Mouse (Mus musculus) embryonic facial prominence, embryonic 14.5 days (tissue): ENCODE results near the gene Cdr2. TPM values are rescaled to one million over a fixed set of nuclear protein-coding genes. Genes with fewer than 3 reads are reported as not detected.
"Not testable (repeated sequence)": the region's sequence is repeated elsewhere in the genome, so short reads cannot be mapped to it uniquely, and the experiment has no call there.

Experiments used
- ATAC-seq: fragments of 200-750 bp; cut with Nextera tagmentation; 2 replicates; pipeline ENCODE4 v1.8.0; 2017; ENCODE audit warnings: low read depth, moderate number of reproducible peaks, moderate TSS enrichment
- DNase-seq: peaks from one replicate; pipeline ENCODE4 v3.0.0-alpha.2; 2015; ENCODE audit warnings: low spot score
- H3K27ac ChIP-seq: fragments of 300-500 bp; sonication (generic); replicated peaks from 2 replicates; pipeline ENCODE4 v1.5.1; 2014; ENCODE audit warnings: low read depth, mild to moderate bottlenecking, low read length, moderate library complexity
- H3K27me3 ChIP-seq: fragments of 300-500 bp; sonication (generic); replicated peaks from 2 replicates; pipeline ENCODE4 v1.6.1; 2014; ENCODE audit warnings: low read length; ENCODE audit not compliant: control insufficient read depth, insufficient read depth
- H3K36me3 ChIP-seq: fragments of 300-500 bp; sonication (generic); 2 replicates; pipeline ENCODE4 v1.6.1; 2014; ENCODE audit warnings: low read length, mixed read lengths; ENCODE audit not compliant: control insufficient read depth, insufficient read depth
- H3K4me1 ChIP-seq: fragments of 300-500 bp; sonication (generic); 2 replicates; pipeline ENCODE4 v1.6.1; 2014; ENCODE audit warnings: antibody characterized with exemption, low read length; ENCODE audit not compliant: control insufficient read depth, insufficient read depth
- H3K4me2 ChIP-seq: fragments of 300-500 bp; sonication (generic); 2 replicates; pipeline ENCODE4 v1.6.1; 2014; ENCODE audit warnings: low read depth, mild to moderate bottlenecking, low read length, moderate library complexity, mixed read lengths
- H3K4me3 ChIP-seq: fragments of 300-500 bp; sonication (generic); 2 replicates; pipeline ENCODE4 v1.5.1; 2014; ENCODE audit warnings: low read depth, mild to moderate bottlenecking, low read length
- H3K9ac ChIP-seq: fragments of 300-500 bp; sonication (generic); 2 replicates; pipeline ENCODE4 v1.6.1; 2014; ENCODE audit warnings: low read depth, mild to moderate bottlenecking, low read length, moderate library complexity, mixed read lengths
- H3K9me3 ChIP-seq: fragments of 300-500 bp; sonication (generic); 2 replicates; pipeline ENCODE4 v1.6.1; 2016; ENCODE audit warnings: low read length; ENCODE audit not compliant: control insufficient read depth
- WGBS: fragments of 180-500 bp; shearing (Covaris S2); extraction: QIAGEN DNeasy Blood & Tissue Kit; methylation state at CpG from one replicate; pipeline ENCODE4 v1.1.7; 2014; 5-methylcytosine and 5-hydroxymethylcytosine counted together
- polyA plus RNA-seq: library from polyadenylated mRNA; unstranded; fragments of >200 nt; fragmentation: Nextera tagmentation; extraction: Ambion mirVana; gene quantifications from 2 replicates; pipeline ENCODE4 v1.2.1, GENCODE M21; 2014

Gene Cdr2
- polyA plus RNA-seq, 1 experiment from 2014 or later: 21.0 TPM

- no peak overlapping the region for H3K4me3 ChIP-seq
- H3K9me3 ChIP-seq: no peaks in the 10 kb centered on the region
- no peak overlapping the region for H3K9ac ChIP-seq
- no peaks in the 10 kb centered on the region for H3K36me3 ChIP-seq
- no peak overlapping the region for H3K27ac ChIP-seq
- 88% methylated on average over 4 of the region's 4 CpGs for WGBS
- no peak for DNase-seq
- H3K4me1 ChIP-seq: peaks cover 22% of the 10 kb centered on the region
- H3K4me2 ChIP-seq: peak overlapping the region; percentile 75; the same call in 1 of the 2 replicates
- no peak for ATAC-seq
- H3K27me3 ChIP-seq: no peaks in the 10 kb centered on the region
Measured at GRCm38 (mm10) chr7:120980041-120980440, 2.1 kb downstream of the Cdr2 start.

DNA sequence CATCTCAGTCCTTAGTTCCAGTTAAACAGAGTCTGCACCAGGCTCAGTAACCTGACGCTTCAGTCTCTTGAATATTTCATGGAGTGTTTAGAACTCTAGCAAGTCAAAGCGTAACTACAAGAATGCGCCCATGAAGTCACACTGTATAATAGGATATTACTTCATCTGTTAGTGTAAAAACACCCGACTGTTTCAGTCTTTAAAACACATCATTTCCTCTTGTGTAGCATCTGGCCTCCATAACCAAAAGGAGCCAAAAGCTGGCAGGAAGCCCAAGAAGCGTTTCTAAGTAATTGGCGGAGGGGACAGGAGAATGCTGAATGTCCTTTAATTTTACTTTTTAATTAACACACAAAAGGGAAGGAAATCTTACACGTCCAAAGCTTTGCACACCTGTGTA, 5.0 kb downstream of the Cdr2 start:
- ATAC-seq (peak; percentile 41), DNase-seq (peak; percentile 76)
- H3K4me3 ChIP-seq: no peak overlapping the region
- no peak overlapping the region for H3K27ac ChIP-seq
- H3K4me1 ChIP-seq: peaks cover 16% of the 10 kb centered on the region
- H3K4me2 ChIP-seq: no peak overlapping the region
- WGBS: 34% methylated on average over 7 of the region's 7 CpGs
- no peaks in the 10 kb centered on the region for H3K9me3 ChIP-seq
- no peaks in the 10 kb centered on the region for H3K27me3 ChIP-seq
- no peaks in the 10 kb centered on the region for H3K36me3 ChIP-seq
- H3K9ac ChIP-seq: no peak overlapping the region

DNA sequence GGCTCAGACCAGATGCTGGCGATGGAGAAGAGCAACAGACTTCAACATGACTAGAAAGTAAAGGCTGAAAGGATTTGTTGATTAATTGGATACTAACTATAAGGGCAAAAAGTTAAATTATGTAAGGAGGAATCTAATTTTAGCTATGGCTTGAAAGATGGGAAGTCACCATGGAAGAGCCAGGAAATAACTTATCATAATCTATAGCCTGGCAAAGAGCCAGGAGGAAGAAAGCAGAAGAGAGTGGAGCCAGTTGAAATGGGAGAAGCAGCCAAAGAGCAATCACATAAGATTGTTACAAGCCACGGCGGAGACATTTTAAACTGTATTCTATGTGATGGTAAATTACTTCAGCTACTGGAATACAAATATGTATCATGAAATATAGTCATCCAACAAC, 8.1 kb downstream of the Cdr2 start:
- peak; percentile 40 for DNase-seq
- ATAC-seq: no peak
- H3K9me3 ChIP-seq: no peaks in the 10 kb centered on the region
- 81% methylated on average over 3 of the region's 3 CpGs for WGBS
- no peak overlapping the region for H3K4me2 ChIP-seq
- H3K9ac ChIP-seq: no peak overlapping the region
- H3K4me1 ChIP-seq: peaks cover 10% of the 10 kb centered on the region
- no peak overlapping the region for H3K27ac ChIP-seq
- no peak overlapping the region for H3K4me3 ChIP-seq
- H3K36me3 ChIP-seq: peaks cover 8% of the 10 kb centered on the region; the same call in 1 of the 2 replicates
- H3K27me3 ChIP-seq: no peaks in the 10 kb centered on the region

DNA sequence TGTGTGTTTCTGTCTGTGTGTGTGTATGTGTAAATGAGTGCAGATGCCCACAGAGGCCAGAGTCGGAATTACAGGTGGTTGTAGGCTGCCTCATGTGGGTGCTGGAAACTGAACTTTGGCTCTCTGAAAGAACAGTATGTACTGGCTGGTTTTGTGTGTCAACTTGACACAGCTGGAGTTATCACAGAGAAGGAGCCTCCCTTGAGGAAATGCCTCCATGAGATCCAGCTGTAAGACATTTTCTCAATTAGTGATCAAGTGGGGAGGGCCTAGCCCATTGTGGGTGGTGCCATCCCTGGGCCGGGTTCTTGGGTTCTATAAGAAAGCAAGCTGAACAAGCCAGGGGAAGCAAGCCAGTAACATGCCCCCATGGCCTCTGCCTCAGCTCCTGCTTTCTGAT, 9.6 kb downstream of the Cdr2 start:
- ATAC-seq, H3K9me3 ChIP-seq, H3K27me3 ChIP-seq, H3K27ac ChIP-seq, H3K9ac ChIP-seq, H3K4me3 ChIP-seq, H3K4me2 ChIP-seq, DNase-seq, H3K4me1 ChIP-seq: not testable (repeated sequence)
- peaks cover 17% of the 10 kb centered on the region; the same call in 1 of the 2 replicates for H3K36me3 ChIP-seq
- WGBS: 57% methylated on average over 2 of the region's 2 CpGs

DNA sequence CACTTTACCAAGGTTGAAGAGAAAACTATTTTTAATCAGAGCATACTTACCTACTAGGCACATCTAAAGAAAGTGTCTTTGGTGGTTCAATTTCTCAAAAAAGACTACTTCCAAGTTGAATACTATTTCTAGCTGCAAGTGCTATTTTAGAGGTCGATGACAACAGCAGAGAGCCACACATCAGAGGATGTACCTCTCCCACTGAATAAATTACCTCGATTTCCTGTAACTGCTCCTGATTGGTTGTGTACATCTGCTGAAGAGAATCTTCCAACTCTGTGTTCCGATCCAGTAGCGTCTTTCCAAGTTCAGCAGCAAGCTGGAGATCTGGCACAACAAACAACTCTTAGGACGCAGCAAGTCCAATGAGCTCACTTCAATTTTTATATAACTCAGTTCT, 12.0 kb downstream of the Cdr2 start:
- ATAC-seq (no peak), DNase-seq (no peak)
- no peak overlapping the region for H3K9ac ChIP-seq
- H3K4me1 ChIP-seq: no peaks in the 10 kb centered on the region; the same call in 1 of the 2 replicates
- no peak overlapping the region for H3K4me3 ChIP-seq
- H3K27me3 ChIP-seq: no peaks in the 10 kb centered on the region
- peaks cover 26% of the 10 kb centered on the region; the same call in 1 of the 2 replicates for H3K36me3 ChIP-seq
- H3K9me3 ChIP-seq: no peaks in the 10 kb centered on the region
- H3K4me2 ChIP-seq: no peak overlapping the region
- H3K27ac ChIP-seq: no peak overlapping the region
- 78% methylated on average over 5 of the region's 5 CpGs for WGBS

GRCm38 (mm10) chr7:120969221-120969620, 12.9 kb downstream of the Cdr2 start:
- no peak for ATAC-seq
- WGBS: 92% methylated on average over 7 of the region's 7 CpGs
- Histone ChIP-seq H3K9ac (no peak overlapping the region), H3K4me3 (no peak overlapping the region), H3K36me3 (peaks cover 26% of the 10 kb centered on the region; the same call in 1 of the 2 replicates), H3K4me2 (no peak overlapping the region), H3K4me1 (no peaks in the 10 kb centered on the region; the same call in 1 of the 2 replicates), H3K9me3 (no peaks in the 10 kb centered on the region), H3K27ac (no peak overlapping the region), H3K27me3 (no peaks in the 10 kb centered on the region)
- DNase-seq: no peak

- ATAC-seq (no peak), DNase-seq (no peak)
- H3K9me3 ChIP-seq: no peaks in the 10 kb centered on the region
- H3K4me2 ChIP-seq: no peak overlapping the region
- H3K9ac ChIP-seq: no peak overlapping the region
- no peak overlapping the region for H3K4me3 ChIP-seq
- H3K27me3 ChIP-seq: no peaks in the 10 kb centered on the region
- no peaks in the 10 kb centered on the region for H3K4me1 ChIP-seq
- no peak overlapping the region for H3K27ac ChIP-seq
- H3K36me3 ChIP-seq: peaks cover 38% of the 10 kb centered on the region
- 83% methylated on average over 5 of the region's 5 CpGs for WGBS
Measured at GRCm38 (mm10) chr7:120963126-120963525, 19.0 kb downstream of the Cdr2 start.

GRCm38 (mm10) chr7:120961893-120962292, 20.2 kb downstream of the Cdr2 start:
- Histone ChIP-seq H3K36me3 (peaks cover 41% of the 10 kb centered on the region), H3K27me3 (no peaks in the 10 kb centered on the region), H3K4me2 (no peak overlapping the region), H3K9ac (no peak overlapping the region), H3K4me3 (no peak overlapping the region), H3K9me3 (no peaks in the 10 kb centered on the region), H3K27ac (no peak overlapping the region), H3K4me1 (no peaks in the 10 kb centered on the region)
- ATAC-seq: no peak
- 64% methylated on average over 3 of the region's 3 CpGs for WGBS
- no peak for DNase-seq

DNA sequence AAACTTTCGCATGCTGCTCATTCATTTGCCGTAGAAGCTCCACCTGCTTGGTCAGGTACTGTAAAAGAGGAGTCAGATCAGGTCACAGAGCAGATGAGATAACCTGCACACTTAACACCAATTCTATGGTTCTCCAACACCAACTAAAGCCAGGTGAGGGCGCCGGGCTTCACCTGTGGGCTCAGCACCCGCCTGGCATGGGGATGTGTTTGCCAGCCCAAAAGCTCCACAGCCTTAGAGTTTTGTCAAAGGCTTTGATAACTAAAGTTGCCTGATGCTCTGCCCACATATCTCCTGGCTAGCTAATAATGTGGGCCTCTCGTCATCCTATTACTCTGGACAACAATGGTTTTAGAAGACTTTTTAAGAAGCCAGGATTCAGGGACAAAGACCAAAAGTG, 21.5 kb downstream of the Cdr2 start:
- peaks cover 49% of the 10 kb centered on the region for H3K36me3 ChIP-seq

More for the DNA sequence above, 21.5 kb downstream of the Cdr2 start:
- H3K9me3 ChIP-seq: no peaks in the 10 kb centered on the region
- H3K4me3 ChIP-seq: no peak overlapping the region
- DNase-seq (no peak), ATAC-seq (no peak)
- H3K9ac ChIP-seq: no peak overlapping the region
- H3K27me3 ChIP-seq: no peaks in the 10 kb centered on the region
- no peak overlapping the region for H3K27ac ChIP-seq
- no peak overlapping the region for H3K4me2 ChIP-seq
- 81% methylated on average over 6 of the region's 6 CpGs for WGBS
- no peaks in the 10 kb centered on the region for H3K4me1 ChIP-seq
